Mouse (Mus musculus): ENCODE measurements around the gene Mylk2.

Gene Mylk2

GRCm38 (mm10) chr2:152914310-152915120, 3.4 kb downstream of the Mylk2 start:
- DNase-seq (ENCODE audit: low read depth, low spot score) = peak; percentile 79

DNA sequence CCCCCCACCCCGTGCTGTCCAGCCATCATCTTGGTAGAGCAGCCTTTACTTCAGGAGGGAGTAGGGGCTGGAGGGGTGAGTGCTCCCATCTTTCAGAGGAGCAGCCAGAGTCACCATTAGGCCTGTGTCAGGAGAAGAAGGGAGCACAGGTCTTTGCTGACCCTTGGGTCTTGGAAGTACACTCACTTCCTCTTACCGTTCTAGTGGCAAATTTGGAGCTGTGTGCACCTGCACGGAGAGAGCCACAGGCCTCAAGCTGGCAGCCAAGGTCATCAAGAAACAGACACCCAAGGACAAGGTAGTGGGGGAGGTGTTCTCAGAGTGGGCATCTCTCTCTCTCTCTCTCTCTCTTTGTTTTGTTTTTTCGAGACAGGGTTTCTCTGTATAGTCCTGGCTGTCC, 4.3 kb downstream of the Mylk2 start:
- DNase-seq (ENCODE audit: low read depth, low spot score) = peak; percentile 52

DNA sequence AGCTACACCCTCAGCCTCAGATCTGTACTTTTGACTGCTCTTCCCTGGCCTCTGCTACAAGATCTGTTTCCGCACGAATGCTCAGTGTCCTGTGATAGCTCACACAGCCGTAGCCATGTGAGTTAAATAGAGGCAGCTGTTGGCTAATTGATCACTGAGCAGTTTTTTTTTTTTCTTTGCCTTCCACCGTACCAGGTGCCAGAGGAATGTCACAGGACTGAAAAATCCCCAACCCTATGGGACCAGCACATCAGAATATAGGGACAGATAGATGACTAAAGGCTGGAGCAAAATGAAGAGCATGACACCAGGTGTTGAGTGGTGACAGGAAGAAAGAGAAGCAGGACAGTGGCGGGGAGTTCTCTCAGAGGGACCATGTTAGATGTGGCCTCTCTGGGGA, 5.0 kb downstream of the Mylk2 start:
- peak; percentile 17 for DNase-seq (ENCODE audit: low read depth, low spot score)

DNA sequence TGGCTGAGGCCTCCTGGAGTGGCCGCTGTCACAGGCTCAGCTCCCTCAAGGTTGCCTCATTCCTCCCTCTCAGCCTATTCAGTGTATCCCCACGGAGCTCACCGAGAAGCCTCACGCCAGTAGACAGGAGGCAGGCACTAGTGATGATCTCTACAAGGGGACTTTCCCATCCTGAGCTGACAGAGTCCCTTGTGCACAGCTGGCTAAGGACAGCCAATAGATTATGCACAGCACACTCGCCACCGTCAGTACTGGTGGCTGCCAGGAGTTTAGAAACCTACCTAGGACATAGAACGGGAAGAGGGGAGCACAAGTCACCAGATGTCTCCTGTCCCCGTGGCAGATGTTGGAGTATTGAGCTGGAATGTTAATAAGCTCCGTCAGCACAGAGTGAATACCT, 6.5 kb downstream of the Mylk2 start:
- peak; percentile 18 for DNase-seq (ENCODE audit: low read depth, low spot score)

GRCm38 (mm10) chr2:152922376-152922775, 11.2 kb downstream of the Mylk2 start:
- no peak for DNase-seq (ENCODE audit: low read depth, low spot score)

DNA sequence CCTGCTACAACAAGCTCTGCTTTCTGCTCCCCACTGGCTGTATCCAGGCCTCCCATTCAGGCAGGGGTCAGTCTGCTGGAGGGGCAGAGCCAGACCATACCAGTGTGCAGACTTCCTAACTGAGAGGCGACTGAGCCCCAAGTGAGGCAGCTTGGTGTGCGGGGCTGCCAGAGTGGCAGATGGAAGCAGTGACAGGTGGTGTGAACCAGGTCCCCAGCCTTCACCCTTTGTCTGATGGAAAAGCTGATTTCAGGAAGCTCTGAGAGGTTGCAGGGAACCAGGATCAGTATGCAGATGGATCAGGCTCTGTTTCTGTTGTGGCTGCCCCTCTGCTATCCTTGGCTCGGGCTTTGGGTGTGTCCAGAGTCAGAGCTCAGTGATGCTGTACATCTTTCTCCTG, 12.5 kb downstream of the Mylk2 start:
- DNase-seq (ENCODE audit: low read depth, low spot score) = no peak

- no peak for DNase-seq (ENCODE audit: low read depth, low spot score)
These were observed 13.0 kb downstream of the Mylk2 start for GRCm38 (mm10) chr2:152924128-152924527.

DNA sequence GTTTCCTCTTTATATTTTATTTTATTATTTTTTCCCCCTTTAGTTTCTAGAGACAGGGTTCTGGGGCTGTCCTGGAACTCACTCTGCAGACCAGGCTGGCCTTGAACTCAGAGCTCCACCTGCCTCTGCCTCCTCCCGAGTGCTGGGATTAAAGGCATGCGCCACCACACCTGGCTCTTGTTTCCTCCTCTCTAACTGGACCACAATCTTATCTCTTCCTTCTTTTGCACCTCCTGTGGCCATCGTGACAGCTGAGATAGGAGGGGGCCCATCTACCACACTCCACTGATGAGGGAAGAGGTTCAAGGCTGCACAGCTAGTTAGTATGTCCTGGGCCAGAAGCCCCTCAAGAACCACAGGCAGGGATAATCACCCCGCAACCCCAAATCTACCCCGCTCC, 13.4 kb downstream of the Mylk2 start:
- DNase-seq (ENCODE audit: low read depth, low spot score) = no peak

- no peak for DNase-seq (ENCODE audit: low read depth, low spot score)
These were observed 14.2 kb downstream of the Mylk2 start for GRCm38 (mm10) chr2:152925189-152925872.

GRCm38 (mm10) chr2:152926896-152927295, 15.7 kb downstream of the Mylk2 start:
- no peak for DNase-seq (ENCODE audit: low read depth, low spot score)

DNA sequence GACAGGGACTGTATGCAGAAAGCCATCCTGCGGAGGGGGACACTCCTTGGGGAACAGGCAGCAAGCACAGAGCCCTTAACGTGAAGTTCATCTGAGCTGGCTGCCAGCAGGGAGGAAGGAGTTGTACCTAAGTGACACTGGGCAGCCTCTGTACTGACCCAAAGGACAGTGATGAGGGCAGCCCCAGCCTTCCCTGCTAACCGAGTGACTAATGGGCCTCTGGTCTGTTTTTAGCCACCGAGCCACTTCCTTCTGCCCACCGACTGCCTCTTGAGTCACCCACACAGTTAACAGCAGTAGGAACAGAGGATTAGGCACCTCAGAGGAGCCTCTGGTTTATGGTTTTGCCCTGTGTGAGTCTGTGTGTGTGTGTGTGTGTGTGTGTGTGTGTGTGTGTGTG, 16.2 kb downstream of the Mylk2 start:
- no peak for DNase-seq (ENCODE audit: low read depth, low spot score)

- no peak for DNase-seq (ENCODE audit: low read depth, low spot score)
These were observed 17.3 kb downstream of the Mylk2 start for GRCm38 (mm10) chr2:152928219-152928987.

DNA sequence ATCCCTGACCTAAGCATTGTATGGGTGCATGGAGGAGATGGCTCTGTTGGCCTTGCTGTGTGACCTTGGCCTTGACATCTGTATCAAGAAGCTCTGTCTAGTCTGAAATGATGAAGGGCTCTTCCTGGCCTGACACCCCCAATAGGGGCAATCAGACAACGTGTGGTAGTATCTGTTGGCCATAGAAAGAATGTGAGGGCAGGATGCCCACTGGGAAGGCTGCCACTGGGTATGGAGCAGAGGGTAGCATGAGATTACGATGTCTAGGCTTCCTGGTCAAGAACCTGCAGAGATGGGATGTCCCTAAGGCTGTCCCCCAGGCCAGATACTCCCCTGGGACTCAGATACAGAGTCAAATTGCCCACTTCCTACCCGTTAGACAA, 17.8 kb downstream of the Mylk2 start:
- no peak for DNase-seq (ENCODE audit: low read depth, low spot score)

- no peak for DNase-seq (ENCODE audit: low read depth, low spot score)
These were observed 19.1 kb downstream of the Mylk2 start for GRCm38 (mm10) chr2:152930276-152930675.

DNA sequence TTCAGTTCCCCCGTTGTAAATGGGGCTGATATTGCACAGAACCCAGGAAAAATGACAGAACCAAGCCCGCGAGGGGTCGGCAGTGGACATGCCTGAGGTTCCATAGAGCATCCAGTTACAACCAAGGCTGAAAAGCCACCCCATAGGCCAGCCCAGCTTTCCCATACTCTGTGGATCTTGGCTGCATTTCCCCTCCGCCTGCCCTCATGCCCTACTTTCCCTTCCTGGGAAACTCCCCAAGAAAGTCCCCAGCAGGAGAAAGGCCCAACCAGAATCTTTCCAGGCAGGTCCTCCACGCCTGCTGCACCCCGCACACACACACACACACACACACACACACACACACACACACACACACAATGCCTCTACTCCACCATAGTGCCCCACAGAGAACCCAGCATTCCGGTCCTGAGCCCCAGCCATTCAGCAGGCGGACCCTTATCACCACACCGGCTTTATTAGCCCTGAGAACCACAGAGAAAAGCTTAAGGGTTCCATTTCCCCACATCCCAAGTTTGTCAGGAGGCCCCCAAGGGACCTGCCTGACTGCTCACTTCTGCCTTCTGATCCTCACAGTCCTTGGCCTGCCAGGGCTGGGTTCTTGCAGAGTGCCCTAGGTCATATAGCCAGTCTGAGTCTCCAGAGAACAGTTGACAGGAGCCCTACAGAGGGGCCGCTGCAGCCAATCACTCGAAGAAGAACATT, 20.5 kb downstream of the Mylk2 start:
- DNase-seq (ENCODE audit: low read depth, low spot score) = no peak

GRCm38 (mm10) chr2:152933048-152933447, 21.9 kb downstream of the Mylk2 start, which contains the start of gene Foxs1:
TSS of gene Foxs1 (minus strand) at chr2:152933208.
- DNase-seq (ENCODE audit: low read depth, low spot score) = no peak

DNA sequence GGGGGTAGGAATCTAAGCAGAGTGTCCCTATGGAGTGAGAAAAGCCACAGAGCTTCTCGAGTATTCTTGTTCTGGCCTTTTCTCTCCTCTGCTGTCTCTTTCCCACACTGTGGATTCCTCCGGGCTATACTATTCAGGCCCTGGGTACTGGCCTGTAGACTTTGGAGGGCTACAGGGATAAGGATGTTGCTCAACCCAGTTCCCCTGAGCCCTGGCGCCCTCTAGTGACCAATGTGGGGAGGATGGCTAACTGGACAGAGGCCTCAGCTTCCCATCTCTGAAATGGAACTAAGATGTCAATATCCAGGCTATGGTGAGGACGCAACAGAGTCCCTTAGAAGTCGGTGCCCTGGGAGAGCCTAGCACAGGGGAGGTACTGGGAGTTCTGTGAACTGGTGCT, 22.5 kb downstream of the Mylk2 start:
- DNase-seq (ENCODE audit: low read depth, low spot score) = peak; percentile 61

DNA sequence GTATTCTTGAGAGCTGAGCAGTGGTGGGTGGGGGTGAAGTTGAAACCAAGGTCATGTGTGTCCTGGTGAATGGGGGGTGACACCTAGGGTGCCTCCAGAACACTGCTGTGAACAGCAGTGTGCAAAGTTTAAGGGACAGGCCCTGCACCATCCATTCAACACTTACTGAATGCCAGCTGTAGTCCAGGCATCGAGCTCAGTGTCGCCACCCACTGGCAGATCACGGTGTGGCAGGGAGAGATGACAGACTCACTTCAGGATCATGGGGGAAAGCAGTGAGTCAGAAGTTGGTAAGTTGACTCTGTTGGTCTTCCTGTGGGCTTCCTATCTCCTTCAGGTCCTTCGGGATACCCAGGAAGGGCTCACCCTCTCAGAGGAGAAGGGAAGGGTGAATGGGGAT, 28.7 kb downstream of the Mylk2 start:
- peak; percentile 54 for DNase-seq (ENCODE audit: low read depth, low spot score)

GRCm38 (mm10) chr2:152941106-152941505, 30.0 kb downstream of the Mylk2 start:
- DNase-seq (ENCODE audit: low read depth, low spot score) = no peak

DNA sequence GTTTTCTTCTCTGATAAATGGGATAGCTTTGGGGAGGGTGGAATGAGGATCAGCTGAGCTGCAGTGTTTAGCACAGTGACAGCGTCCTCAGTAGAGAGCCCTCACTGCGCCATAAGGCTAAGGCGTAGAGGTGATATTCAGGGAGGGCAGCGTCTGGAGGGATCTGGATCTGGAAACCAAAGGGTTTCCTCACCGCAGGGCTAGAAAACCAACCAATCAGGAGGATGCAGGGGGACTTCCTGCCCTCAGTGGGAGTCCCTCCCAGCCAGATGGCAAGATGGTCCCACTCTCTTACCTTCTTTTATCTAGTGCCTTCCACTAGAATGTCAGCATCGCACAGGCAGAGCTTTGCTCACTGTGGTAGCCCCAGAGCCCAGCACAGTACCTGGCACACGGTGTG, 30.6 kb downstream of the Mylk2 start:
- no peak for DNase-seq (ENCODE audit: low read depth, low spot score)

DNA sequence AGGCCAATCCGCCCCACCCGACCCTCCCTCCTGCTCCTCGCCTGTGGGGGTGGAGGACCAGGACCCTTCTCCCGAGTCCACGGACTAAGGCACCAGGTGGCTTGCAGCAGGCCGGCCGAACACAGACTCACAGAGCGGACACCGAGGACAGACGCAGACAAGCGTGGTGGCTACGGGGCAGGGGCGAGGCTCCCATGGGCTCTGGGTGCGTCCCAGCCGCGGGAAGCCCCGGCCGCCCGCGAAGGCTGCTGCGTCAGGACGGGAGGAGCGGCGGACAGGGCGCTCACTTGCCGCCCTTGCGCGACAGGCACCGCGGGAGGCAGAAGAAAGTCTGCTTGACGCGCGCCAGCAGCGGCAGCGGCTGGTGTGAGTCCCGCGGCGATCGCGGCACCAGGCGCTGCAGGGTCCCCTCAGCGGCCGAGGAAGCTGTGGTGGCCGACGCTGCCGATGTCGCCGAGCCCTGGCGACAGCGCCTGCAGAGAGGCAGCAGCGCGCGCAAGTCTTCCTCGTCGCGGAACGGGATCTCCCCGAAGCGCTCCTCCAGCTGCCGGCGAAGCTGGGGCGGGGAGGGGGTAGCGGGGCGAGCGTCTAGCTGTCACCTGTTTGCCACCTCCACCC, 31.9 kb downstream of the Mylk2 start:
- DNase-seq (ENCODE audit: low read depth, low spot score) = no peak

Measured in A20 (cell line).